Mouse (Mus musculus) midbrain, embryonic 11.5 days (tissue): ENCODE measurements around the gene Pcp4. TPM values are rescaled to one million over a fixed set of nuclear protein-coding genes. Genes with fewer than 3 reads are reported as not detected.
A peak's percentile ranks its signal among the peaks of the same experiment; 100 is the strongest.

Experiments
- ATAC-seq: fragments of 200-750 bp; cut with Nextera tagmentation; 2 replicates; pipeline ENCODE4 v1.8.0; 2017; ENCODE audit warnings: moderate TSS enrichment, moderate library complexity; ENCODE audit not compliant: low FRiP score
- DNase-seq: peaks from one replicate; pipeline ENCODE4 v3.0.0; 2015; ENCODE audit warnings: low spot score; ENCODE audit errors: missing footprints
- H3K27ac ChIP-seq: fragments of 300-500 bp; sonication (generic); 2 replicates; pipeline ENCODE4 v1.5.1; 2014; ENCODE audit warnings: low read depth, low read length
- H3K27me3 ChIP-seq: fragments of 300-500 bp; sonication (generic); 2 replicates; pipeline ENCODE4 v1.6.1; 2014; ENCODE audit warnings: mild to moderate bottlenecking, low read length, moderate library complexity, mixed read lengths; ENCODE audit not compliant: control insufficient read depth, insufficient read depth
- H3K36me3 ChIP-seq: fragments of 300-500 bp; sonication (generic); 2 replicates; pipeline ENCODE4 v1.6.1; 2014; ENCODE audit warnings: mild to moderate bottlenecking, low read length, moderate library complexity, mixed read lengths; ENCODE audit not compliant: control insufficient read depth, insufficient read depth
- H3K4me1 ChIP-seq: fragments of 300-500 bp; sonication (generic); 2 replicates; pipeline ENCODE4 v1.6.1; 2014; ENCODE audit warnings: low read length; ENCODE audit not compliant: control insufficient read depth, insufficient read depth
- H3K4me2 ChIP-seq: fragments of 300-500 bp; sonication (generic); 2 replicates; pipeline ENCODE4 v1.6.1; 2014; ENCODE audit warnings: mild to moderate bottlenecking, moderate library complexity
- H3K4me3 ChIP-seq: fragments of 300-500 bp; sonication (generic); 2 replicates; pipeline ENCODE4 v1.5.1; 2014; ENCODE audit warnings: low read depth, low read length
- H3K9ac ChIP-seq: fragments of 300-500 bp; sonication (generic); 2 replicates; pipeline ENCODE4 v1.6.1; 2014; ENCODE audit warnings: low read length
- H3K9me3 ChIP-seq: fragments of 300-500 bp; sonication (generic); 2 replicates; pipeline ENCODE4 v1.6.1; 2016; ENCODE audit warnings: low read length; ENCODE audit not compliant: control insufficient read depth
- WGBS: fragments of 180-500 bp; shearing (Covaris S2); extraction: QIAGEN DNeasy Blood & Tissue Kit; methylation state at CpG from one replicate; pipeline ENCODE4 v1.1.7; 2014; 5-methylcytosine and 5-hydroxymethylcytosine counted together
- polyA plus RNA-seq: library from polyadenylated mRNA; unstranded; fragments of >200 nt; fragmentation: Nextera tagmentation; extraction: Ambion mirVana; gene quantifications from 2 replicates; pipeline ENCODE4 v1.2.1, GENCODE M21; 2014

Gene Pcp4
- polyA plus RNA-seq, 1 experiment from 2014 or later = 3.1 TPM

GRCm38 (mm10) chr16:96472361-96472760 is 5.0 kb downstream of the Pcp4 start:
- Histone ChIP-seq H3K4me1 (no peaks in the 10 kb centered on the region), H3K27me3 (no peaks in the 10 kb centered on the region), H3K36me3 (no peaks in the 10 kb centered on the region), H3K9me3 (no peaks in the 10 kb centered on the region), H3K4me2 (no peak overlapping the region), H3K27ac (no peak overlapping the region), H3K4me3 (no peak overlapping the region), H3K9ac (no peak overlapping the region)
- ATAC-seq (0 out of 2 replicates have a peak, but pooled peaks have one; percentile 33), DNase-seq (no peak)
- 30% methylated on average over 5 of the region's 5 CpGs for whole genome bisulfite sequencing

- DNase-seq (peak; percentile 76), ATAC-seq (0 out of 2 replicates have a peak, but pooled peaks have one; percentile 52)
- H3K4me1 ChIP-seq = no peaks in the 10 kb centered on the region
- H3K9me3 ChIP-seq = no peaks in the 10 kb centered on the region
- no peak overlapping the region for H3K9ac ChIP-seq
- 53% methylated on average over 7 of the region's 7 CpGs for WGBS
- H3K4me2 ChIP-seq = no peak overlapping the region
- no peak overlapping the region for H3K27ac ChIP-seq
- H3K36me3 ChIP-seq = no peaks in the 10 kb centered on the region
- H3K27me3 ChIP-seq = no peaks in the 10 kb centered on the region
- H3K4me3 ChIP-seq = no peak overlapping the region
Observed at GRCm38 (mm10) chr16:96472816-96473215, 5.4 kb downstream of the Pcp4 start.

GRCm38 (mm10) chr16:96474185-96474584 is 6.8 kb downstream of the Pcp4 start:
- no peaks in the 10 kb centered on the region for H3K4me1 ChIP-seq
- 86% methylated on average over 3 of the region's 3 CpGs for WGBS
- DNase-seq (peak; percentile 72), ATAC-seq (no peak)
- no peaks in the 10 kb centered on the region for H3K9me3 ChIP-seq
- no peaks in the 10 kb centered on the region for H3K27me3 ChIP-seq
- no peak overlapping the region for H3K27ac ChIP-seq
- H3K36me3 ChIP-seq = no peaks in the 10 kb centered on the region
- no peak overlapping the region for H3K4me2 ChIP-seq
- no peak overlapping the region for H3K9ac ChIP-seq
- no peak overlapping the region for H3K4me3 ChIP-seq

GRCm38 (mm10) chr16:96481791-96482190 is 14.4 kb downstream of the Pcp4 start:
- 89% methylated on average over 4 of the region's 4 CpGs for WGBS
- H3K4me3 ChIP-seq = no peak overlapping the region
- no peak overlapping the region for H3K9ac ChIP-seq
- DNase-seq = no peak
- H3K27ac ChIP-seq = no peak overlapping the region
- no peaks in the 10 kb centered on the region for H3K9me3 ChIP-seq
- no peaks in the 10 kb centered on the region for H3K4me1 ChIP-seq
- no peaks in the 10 kb centered on the region for H3K36me3 ChIP-seq
- no peak overlapping the region for H3K4me2 ChIP-seq
- ATAC-seq = no peak
- H3K27me3 ChIP-seq = no peaks in the 10 kb centered on the region

GRCm38 (mm10) chr16:96487007-96487684 is 19.7 kb downstream of the Pcp4 start:
- Histone ChIP-seq H3K36me3 (no peaks in the 10 kb centered on the region), H3K9me3 (no peaks in the 10 kb centered on the region), H3K27me3 (no peaks in the 10 kb centered on the region), H3K27ac (no peak overlapping the region), H3K4me2 (no peak overlapping the region), H3K4me3 (no peak overlapping the region), H3K9ac (no peak overlapping the region), H3K4me1 (no peaks in the 10 kb centered on the region)
- ATAC-seq = no peak
- DNase-seq = no peak
- 80% methylated on average over 11 of the region's 11 CpGs for WGBS

- Histone ChIP-seq H3K4me3 (no peak overlapping the region), H3K4me1 (no peaks in the 10 kb centered on the region), H3K9ac (no peak overlapping the region), H3K27ac (no peak overlapping the region), H3K9me3 (no peaks in the 10 kb centered on the region), H3K4me2 (no peak overlapping the region), H3K36me3 (no peaks in the 10 kb centered on the region), H3K27me3 (no peaks in the 10 kb centered on the region)
- no peak for ATAC-seq
- no peak for DNase-seq
- 87% methylated on average over 5 of the region's 5 CpGs for WGBS
Observed at GRCm38 (mm10) chr16:96488038-96488437, 20.6 kb downstream of the Pcp4 start.

- Histone ChIP-seq H3K36me3 (no peaks in the 10 kb centered on the region), H3K4me1 (no peaks in the 10 kb centered on the region), H3K27me3 (no peaks in the 10 kb centered on the region), H3K27ac (no peak overlapping the region), H3K9ac (no peak overlapping the region), H3K4me2 (no peak overlapping the region), H3K9me3 (no peaks in the 10 kb centered on the region), H3K4me3 (no peak overlapping the region)
- 74% methylated on average over 3 of the region's 3 CpGs for WGBS
- ATAC-seq (no peak), DNase-seq (no peak)
Observed at GRCm38 (mm10) chr16:96491530-96491929, 24.1 kb downstream of the Pcp4 start.

GRCm38 (mm10) chr16:96494079-96494478 is 26.7 kb downstream of the Pcp4 start:
- WGBS = 81% methylated on average over 6 of the region's 6 CpGs
- ATAC-seq (no peak), DNase-seq (no peak)
- Histone ChIP-seq H3K9me3 (no peaks in the 10 kb centered on the region), H3K4me2 (no peak overlapping the region), H3K9ac (no peak overlapping the region), H3K27ac (no peak overlapping the region), H3K27me3 (no peaks in the 10 kb centered on the region), H3K4me1 (no peaks in the 10 kb centered on the region), H3K4me3 (no peak overlapping the region), H3K36me3 (no peaks in the 10 kb centered on the region)

- ATAC-seq (no peak), DNase-seq (no peak)
- no peaks in the 10 kb centered on the region for H3K9me3 ChIP-seq
Observed at GRCm38 (mm10) chr16:96498951-96499350, 31.5 kb downstream of the Pcp4 start.

More at GRCm38 (mm10) chr16:96498951-96499350, 31.5 kb downstream of the Pcp4 start:
- 69% methylated on average over 7 of the region's 7 CpGs for WGBS
- no peaks in the 10 kb centered on the region for H3K36me3 ChIP-seq
- H3K9ac ChIP-seq = no peak overlapping the region
- no peak overlapping the region for H3K4me3 ChIP-seq
- H3K4me2 ChIP-seq = no peak overlapping the region
- H3K27ac ChIP-seq = no peak overlapping the region
- H3K4me1 ChIP-seq = no peaks in the 10 kb centered on the region; the same call in 1 of the 2 replicates
- H3K27me3 ChIP-seq = no peaks in the 10 kb centered on the region
